Mouse (Mus musculus) embryonic facial prominence, embryonic 14.5 days (tissue): ENCODE results near the gene Wars. TPM values are rescaled to one million over a fixed set of nuclear protein-coding genes. Genes with fewer than 3 reads are reported as not detected.

Experiments
- ATAC-seq: fragments of 200-750 bp; cut with Nextera tagmentation; 2 replicates; pipeline ENCODE4 v1.8.0; 2017; ENCODE audit warnings: low read depth, moderate number of reproducible peaks, moderate TSS enrichment
- DNase-seq: peaks from one replicate; pipeline ENCODE4 v3.0.0-alpha.2; 2015; ENCODE audit warnings: low spot score
- H3K27ac ChIP-seq: fragments of 300-500 bp; sonication (generic); replicated peaks from 2 replicates; pipeline ENCODE4 v1.5.1; 2014; ENCODE audit warnings: low read depth, mild to moderate bottlenecking, low read length, moderate library complexity
- H3K27me3 ChIP-seq: fragments of 300-500 bp; sonication (generic); replicated peaks from 2 replicates; pipeline ENCODE4 v1.6.1; 2014; ENCODE audit warnings: low read length; ENCODE audit not compliant: control insufficient read depth, insufficient read depth
- H3K36me3 ChIP-seq: fragments of 300-500 bp; sonication (generic); 2 replicates; pipeline ENCODE4 v1.6.1; 2014; ENCODE audit warnings: low read length, mixed read lengths; ENCODE audit not compliant: control insufficient read depth, insufficient read depth
- H3K4me1 ChIP-seq: fragments of 300-500 bp; sonication (generic); 2 replicates; pipeline ENCODE4 v1.6.1; 2014; ENCODE audit warnings: antibody characterized with exemption, low read length; ENCODE audit not compliant: control insufficient read depth, insufficient read depth
- H3K4me2 ChIP-seq: fragments of 300-500 bp; sonication (generic); 2 replicates; pipeline ENCODE4 v1.6.1; 2014; ENCODE audit warnings: low read depth, mild to moderate bottlenecking, low read length, moderate library complexity, mixed read lengths
- H3K4me3 ChIP-seq: fragments of 300-500 bp; sonication (generic); 2 replicates; pipeline ENCODE4 v1.5.1; 2014; ENCODE audit warnings: low read depth, mild to moderate bottlenecking, low read length
- H3K9ac ChIP-seq: fragments of 300-500 bp; sonication (generic); 2 replicates; pipeline ENCODE4 v1.6.1; 2014; ENCODE audit warnings: low read depth, mild to moderate bottlenecking, low read length, moderate library complexity, mixed read lengths
- H3K9me3 ChIP-seq: fragments of 300-500 bp; sonication (generic); 2 replicates; pipeline ENCODE4 v1.6.1; 2016; ENCODE audit warnings: low read length; ENCODE audit not compliant: control insufficient read depth
- WGBS: fragments of 180-500 bp; shearing (Covaris S2); extraction: QIAGEN DNeasy Blood & Tissue Kit; methylation state at CpG from one replicate; pipeline ENCODE4 v1.1.7; 2014; 5-methylcytosine and 5-hydroxymethylcytosine counted together
- polyA plus RNA-seq: library from polyadenylated mRNA; unstranded; fragments of >200 nt; fragmentation: Nextera tagmentation; extraction: Ambion mirVana; gene quantifications from 2 replicates; pipeline ENCODE4 v1.2.1, GENCODE M21; 2014

Gene Wars
- polyA plus RNA-seq, 1 experiment from 2014 or later = 63.6 TPM

DNA sequence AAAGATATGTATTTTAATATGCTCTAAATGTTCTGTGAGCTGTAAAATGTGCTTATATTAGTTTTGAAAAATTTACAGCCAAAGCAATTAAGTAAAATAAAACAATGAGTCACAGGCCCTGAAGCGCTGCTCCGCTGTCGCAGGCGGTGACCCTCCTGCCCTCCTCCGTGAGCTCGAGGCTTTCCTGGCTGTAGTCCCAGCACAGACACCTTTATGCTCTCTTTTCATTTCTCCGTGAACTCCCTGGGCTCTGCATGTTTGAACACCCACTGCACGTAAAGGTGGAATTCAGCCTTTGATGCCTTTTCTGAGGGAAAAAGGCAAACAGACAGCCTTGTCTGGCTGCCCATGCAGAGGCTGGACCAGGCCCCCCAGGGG lies 10.3 kb upstream of the Wars start:
- ATAC-seq = no peak
- H3K4me1 ChIP-seq = peaks cover 5% of the 10 kb centered on the region

DNA sequence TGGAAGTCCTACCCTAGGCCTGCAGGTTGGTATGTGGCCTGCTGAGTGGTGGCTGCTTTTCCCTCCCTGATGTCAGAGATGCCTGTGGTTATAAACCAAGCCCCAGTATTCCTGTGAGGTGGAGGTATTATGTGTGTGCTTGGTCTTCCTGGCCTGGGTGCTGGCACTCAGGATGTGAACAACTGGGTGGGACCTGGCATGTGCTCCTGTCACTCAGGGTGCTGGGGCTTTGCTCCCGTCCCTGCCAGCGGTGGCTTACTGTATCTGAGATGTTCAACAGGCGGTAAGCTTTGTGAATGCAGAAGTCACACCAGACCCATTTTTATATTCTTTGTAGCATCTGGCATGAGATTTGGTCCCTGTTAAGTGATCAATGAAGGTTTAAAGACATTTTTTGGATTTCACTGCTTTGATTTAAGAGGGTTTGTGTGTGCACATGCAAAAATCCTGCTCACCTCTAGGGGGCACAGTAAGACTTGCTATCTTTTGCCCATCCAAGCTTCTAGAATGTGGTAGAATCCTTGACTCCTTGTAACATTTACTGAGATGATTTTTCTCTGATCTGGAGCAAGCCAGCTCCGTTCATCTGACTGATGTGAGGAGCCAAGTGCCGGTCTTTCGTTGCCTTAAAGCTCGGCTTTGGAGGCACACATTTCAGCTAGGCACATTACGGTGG lies 9.8 kb upstream of the Wars start:
- no peak overlapping the region for H3K9ac ChIP-seq
- H3K4me3 ChIP-seq = no peak overlapping the region
- 57% methylated on average over 8 of the region's 8 CpGs for WGBS
- H3K4me2 ChIP-seq = no peak overlapping the region
- H3K4me1 ChIP-seq = peaks cover 5% of the 10 kb centered on the region; the same call in 1 of the 2 replicates
- no peaks in the 10 kb centered on the region for H3K36me3 ChIP-seq
- H3K9me3 ChIP-seq = no peaks in the 10 kb centered on the region
- peaks cover 4% of the 10 kb centered on the region; the same call in 1 of the 2 replicates for H3K27me3 ChIP-seq
- DNase-seq (peak; percentile 86), ATAC-seq (peak; percentile 58; the same call in 1 of the 2 replicates)
- no peak overlapping the region for H3K27ac ChIP-seq

More for the DNA sequence above, 10.3 kb upstream of the Wars start:
- H3K36me3 ChIP-seq = no peaks in the 10 kb centered on the region
- WGBS = 31% methylated on average over 8 of the region's 8 CpGs
- no peak overlapping the region for H3K4me2 ChIP-seq
- no peak overlapping the region for H3K4me3 ChIP-seq
- no peaks in the 10 kb centered on the region for H3K9me3 ChIP-seq
- peak; percentile 44 for DNase-seq
- H3K9ac ChIP-seq = peak overlapping the region; percentile 9; the same call in 1 of the 2 replicates
- no peak overlapping the region for H3K27ac ChIP-seq
- peaks cover 4% of the 10 kb centered on the region; the same call in 1 of the 2 replicates for H3K27me3 ChIP-seq

DNA sequence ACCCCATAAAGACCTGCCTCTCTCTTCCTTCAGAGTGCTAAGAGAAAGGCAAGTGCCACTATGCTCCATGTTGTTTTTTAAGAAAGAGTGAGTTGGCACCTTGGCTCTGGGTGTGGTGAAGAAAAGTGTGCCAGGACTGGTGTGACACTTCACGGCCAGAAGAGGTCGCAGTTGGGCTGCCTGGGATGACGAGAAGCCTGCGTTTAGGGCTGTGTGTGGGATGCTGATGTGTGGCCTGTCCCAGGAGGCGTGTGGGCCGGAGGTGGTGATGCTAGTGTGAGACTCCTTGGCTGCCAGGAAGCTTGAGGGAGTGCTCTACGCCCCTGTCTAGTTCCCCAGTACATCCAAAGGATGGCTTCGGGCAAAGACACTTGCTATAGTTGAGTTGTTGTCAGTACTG lies 9.0 kb upstream of the Wars start:
- no peak overlapping the region for H3K9ac ChIP-seq
- H3K4me2 ChIP-seq = no peak overlapping the region
- peak; percentile 58 for DNase-seq
- H3K4me3 ChIP-seq = no peak overlapping the region
- WGBS = 21% methylated on average over 8 of the region's 8 CpGs
- ATAC-seq = peak; percentile 48; the same call in 1 of the 2 replicates
- peaks cover 5% of the 10 kb centered on the region; the same call in 1 of the 2 replicates for H3K4me1 ChIP-seq
- no peak overlapping the region for H3K27ac ChIP-seq
- 0 out of 2 replicates have a peak, but pooled peaks cover 3% of the 10 kb centered on the region for H3K36me3 ChIP-seq
- H3K27me3 ChIP-seq = peaks cover 4% of the 10 kb centered on the region; the same call in 1 of the 2 replicates
- H3K9me3 ChIP-seq = no peaks in the 10 kb centered on the region

DNA sequence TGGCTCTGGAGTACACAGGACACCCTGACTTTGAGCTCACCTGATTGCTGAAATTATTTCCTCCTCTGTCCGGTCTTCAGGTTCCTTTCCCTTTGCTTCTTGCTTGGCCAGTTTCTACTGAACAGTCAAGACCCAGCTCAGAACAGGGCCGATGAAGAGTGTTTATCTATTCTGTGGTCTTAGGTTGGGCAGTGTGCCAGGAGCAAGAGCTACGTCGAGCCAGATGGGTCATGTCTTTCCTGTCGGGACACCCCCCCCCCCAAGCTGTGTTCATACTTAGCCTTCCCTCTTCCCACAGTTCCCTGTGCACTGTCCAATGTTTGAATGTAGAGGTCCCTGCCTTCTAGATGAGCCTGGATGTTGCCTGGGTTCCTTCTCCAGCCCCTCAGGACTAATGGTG lies 7.4 kb upstream of the Wars start:
- H3K27ac ChIP-seq = no peak overlapping the region
- ATAC-seq = no peak

DNA sequence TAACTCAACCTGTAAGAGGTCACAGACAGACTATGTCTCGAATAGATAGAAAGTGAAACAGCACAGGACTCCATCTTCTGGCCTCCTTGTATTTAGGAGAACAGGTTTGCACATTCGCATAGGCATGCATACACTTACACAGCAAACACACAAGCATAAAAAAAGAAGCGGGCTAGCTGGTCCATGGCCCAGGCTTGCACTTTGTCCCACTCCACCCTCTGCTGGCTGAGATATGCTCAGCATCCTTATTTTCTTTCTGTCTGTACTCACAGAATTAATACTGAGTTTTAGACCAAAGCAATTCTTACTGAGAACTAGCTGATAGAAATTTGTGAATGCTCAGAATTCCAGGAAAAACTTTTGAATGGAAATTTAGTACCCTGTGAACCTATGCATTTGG lies 2.0 kb upstream of the Wars start:
- H3K4me2 ChIP-seq = no peak overlapping the region
- H3K27ac ChIP-seq = no peak overlapping the region
- DNase-seq (no peak), ATAC-seq (no peak)
- H3K36me3 ChIP-seq = peaks cover 3% of the 10 kb centered on the region; the same call in 1 of the 2 replicates
- no peak overlapping the region for H3K4me3 ChIP-seq
- H3K9ac ChIP-seq = no peak overlapping the region
- H3K4me1 ChIP-seq = peaks cover 9% of the 10 kb centered on the region; the same call in 1 of the 2 replicates
- no peaks in the 10 kb centered on the region for H3K9me3 ChIP-seq
- WGBS = 70% methylated on average over 3 of the region's 3 CpGs
- H3K27me3 ChIP-seq = no peaks in the 10 kb centered on the region

More for the DNA sequence above, 7.4 kb upstream of the Wars start:
- Histone ChIP-seq H3K4me3 (no peak overlapping the region), H3K36me3 (0 out of 2 replicates have a peak, but pooled peaks cover 3% of the 10 kb centered on the region), H3K4me2 (no peak overlapping the region), H3K9ac (no peak overlapping the region), H3K9me3 (no peaks in the 10 kb centered on the region), H3K27me3 (no peaks in the 10 kb centered on the region), H3K4me1 (no peaks in the 10 kb centered on the region)
- 64% methylated on average over 5 of the region's 5 CpGs for WGBS
- no peak for DNase-seq

- no peaks in the 10 kb centered on the region for H3K9me3 ChIP-seq
- peaks cover 9% of the 10 kb centered on the region; the same call in 1 of the 2 replicates for H3K4me1 ChIP-seq
- peak overlapping the region; percentile 82 for H3K4me3 ChIP-seq
- peak overlapping the region; percentile 80 for H3K9ac ChIP-seq
- H3K36me3 ChIP-seq = peaks cover 13% of the 10 kb centered on the region; the same call in 1 of the 2 replicates
- peak overlapping the region; percentile 87 for H3K4me2 ChIP-seq
- ATAC-seq (peak; percentile 1; the same call in 1 of the 2 replicates), DNase-seq (no peak)
- H3K27ac ChIP-seq = no peak overlapping the region; the same call in 1 of the 2 replicates
- H3K27me3 ChIP-seq = no peaks in the 10 kb centered on the region
- 3% methylated on average over 7 of the region's 7 CpGs for WGBS
These were observed 450 bp upstream of the Wars start for GRCm38 (mm10) chr12:108894432-108894816.

- Histone ChIP-seq H3K4me1 (peaks cover 9% of the 10 kb centered on the region; the same call in 1 of the 2 replicates), H3K4me3 (peak within 1 kb of the TSS; percentile 82), H3K9ac (peak within 1 kb of the TSS; percentile 80), H3K27ac (no peak within 1 kb of the TSS; the same call in 1 of the 2 replicates), H3K36me3 (peaks cover 17% of the 10 kb centered on the region), H3K9me3 (no peaks in the 10 kb centered on the region), H3K4me2 (peak within 1 kb of the TSS; percentile 87), H3K27me3 (no peaks in the 10 kb centered on the region)
- DNase-seq = no peak
- WGBS = 22% methylated on average over 12 of the region's 12 CpGs
- no peak for ATAC-seq
These were observed 822 bp downstream of the Wars start, which contains the start of gene Wdr25 for GRCm38 (mm10) chr12:108892989-108893714. TSS of gene Wdr25 (plus strand) at chr12:108893631.

DNA sequence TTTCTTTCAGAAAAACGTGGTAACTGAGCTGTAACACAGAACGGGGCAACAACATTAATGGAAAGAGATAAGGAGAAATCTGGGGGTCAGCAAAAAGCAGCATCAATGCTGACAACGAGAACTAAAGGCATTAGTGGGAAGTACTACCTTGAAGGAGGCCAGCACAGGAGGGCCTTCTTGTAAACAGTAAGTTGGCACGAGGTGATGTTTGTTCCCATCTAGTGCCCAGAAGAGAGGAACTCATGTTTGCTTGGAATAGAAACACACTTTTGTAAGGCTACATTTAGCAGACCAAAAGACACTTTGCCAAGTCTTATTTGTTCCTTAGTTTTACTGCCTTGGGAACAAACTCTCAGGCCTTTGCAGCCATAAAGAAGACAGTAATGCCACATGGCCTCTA lies 5.3 kb downstream of the Wars start:
- no peaks in the 10 kb centered on the region for H3K9me3 ChIP-seq
- ATAC-seq (no peak), DNase-seq (no peak)
- peaks cover 55% of the 10 kb centered on the region for H3K36me3 ChIP-seq
- H3K4me2 ChIP-seq = no peak overlapping the region
- H3K9ac ChIP-seq = no peak overlapping the region
- H3K27me3 ChIP-seq = no peaks in the 10 kb centered on the region
- no peak overlapping the region for H3K27ac ChIP-seq
- no peak overlapping the region for H3K4me3 ChIP-seq
- WGBS = 90% methylated on average over 4 of the region's 4 CpGs
- peaks cover 9% of the 10 kb centered on the region; the same call in 1 of the 2 replicates for H3K4me1 ChIP-seq
